Mouse (Mus musculus) adrenal gland, postnatal 25 days (tissue): ENCODE measurements around the gene Hoxa5. TPM values are rescaled to one million over a fixed set of nuclear protein-coding genes. Genes with fewer than 3 reads are reported as not detected.

Experiments
- DNase-seq: peaks from one replicate; pipeline ENCODE4 v3.0.0; 2021; ENCODE audit warnings: mixed read lengths
- total RNA-seq: library from RNA; stranded (reverse); gene quantifications from 2 replicates; pipeline ENCODE4 v1.2.3, GENCODE M21; 2021

Gene Hoxa5
- total RNA-seq, 1 experiment from 2014 or later, result 12.8 TPM

GRCm38 (mm10) chr6:52240389-52241000 is 36.1 kb upstream of the Hoxa5 start, which contains the start of gene Hoxa10:
TSS of gene Hoxa10 (minus strand) at chr6:52240854.
- DNase-seq, result peak; percentile 79

GRCm38 (mm10) chr6:52239625-52240388 is 35.4 kb upstream of the Hoxa5 start:
- no peak for DNase-seq

- DNase-seq, result no peak
Measured at GRCm38 (mm10) chr6:52238976-52239375, 34.6 kb upstream of the Hoxa5 start.

GRCm38 (mm10) chr6:52238155-52238545 is 33.8 kb upstream of the Hoxa5 start:
- DNase-seq, result no peak

- DNase-seq, result no peak
Measured at GRCm38 (mm10) chr6:52237346-52238154, 33.2 kb upstream of the Hoxa5 start.

- no peak for DNase-seq
Measured at GRCm38 (mm10) chr6:52236806-52237205, 32.4 kb upstream of the Hoxa5 start.

- DNase-seq, result no peak
Measured at GRCm38 (mm10) chr6:52235866-52236265, 31.5 kb upstream of the Hoxa5 start.

GRCm38 (mm10) chr6:52235267-52235666 is 30.9 kb upstream of the Hoxa5 start:
- no peak for DNase-seq

- no peak for DNase-seq
Measured at GRCm38 (mm10) chr6:52234428-52235140, 30.2 kb upstream of the Hoxa5 start.

- DNase-seq, result no peak
Measured at GRCm38 (mm10) chr6:52233546-52234427, 29.4 kb upstream of the Hoxa5 start.

- no peak for DNase-seq
Measured at GRCm38 (mm10) chr6:52232984-52233545, 28.7 kb upstream of the Hoxa5 start.

GRCm38 (mm10) chr6:52232568-52232965 is 28.2 kb upstream of the Hoxa5 start:
- DNase-seq, result no peak

GRCm38 (mm10) chr6:52231885-52232567 is 27.6 kb upstream of the Hoxa5 start:
- DNase-seq, result no peak

- DNase-seq, result no peak
Measured at GRCm38 (mm10) chr6:52230516-52231165, 26.3 kb upstream of the Hoxa5 start, which contains the start of gene Hoxa9. TSS of gene Hoxa9 (minus strand) at chr6:52231089.

- no peak for DNase-seq
Measured at GRCm38 (mm10) chr6:52229558-52230416, 25.4 kb upstream of the Hoxa5 start.

- no peak for DNase-seq
Measured at GRCm38 (mm10) chr6:52228475-52229465, 24.4 kb upstream of the Hoxa5 start.

- no peak for DNase-seq
Measured at GRCm38 (mm10) chr6:52227470-52228222, 23.3 kb upstream of the Hoxa5 start.
